Mouse (Mus musculus): Measurements from ENCODE around the gene Sf3b3.

Sf3b3 gene

GRCm38 (mm10) chr8:110775721-110776120 lies 70.9 kb downstream of the Sf3b3 start:
- no peak for DNase-seq (ENCODE audit: low read depth, low spot score)

DNA sequence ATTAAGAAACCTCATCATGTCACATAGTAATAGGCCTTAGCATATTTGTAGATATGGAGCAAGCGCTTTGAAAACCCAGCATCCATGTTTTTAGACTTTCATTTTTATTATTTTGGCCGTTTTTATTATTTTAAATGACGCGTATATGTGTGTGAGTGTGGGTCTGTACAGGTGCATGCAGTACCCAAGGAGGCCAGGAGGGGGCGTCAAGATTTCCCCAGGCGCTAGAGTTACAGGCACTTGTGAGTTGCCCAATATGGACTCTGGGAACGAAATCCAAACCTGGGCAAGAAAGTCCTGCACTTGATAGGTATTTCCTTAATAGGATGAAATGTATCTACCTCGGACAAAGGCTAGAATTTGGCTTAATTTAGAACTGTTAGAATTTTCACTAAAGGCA lies 71.3 kb downstream of the Sf3b3 start:
- no peak for DNase-seq (ENCODE audit: low read depth, low spot score)

DNA sequence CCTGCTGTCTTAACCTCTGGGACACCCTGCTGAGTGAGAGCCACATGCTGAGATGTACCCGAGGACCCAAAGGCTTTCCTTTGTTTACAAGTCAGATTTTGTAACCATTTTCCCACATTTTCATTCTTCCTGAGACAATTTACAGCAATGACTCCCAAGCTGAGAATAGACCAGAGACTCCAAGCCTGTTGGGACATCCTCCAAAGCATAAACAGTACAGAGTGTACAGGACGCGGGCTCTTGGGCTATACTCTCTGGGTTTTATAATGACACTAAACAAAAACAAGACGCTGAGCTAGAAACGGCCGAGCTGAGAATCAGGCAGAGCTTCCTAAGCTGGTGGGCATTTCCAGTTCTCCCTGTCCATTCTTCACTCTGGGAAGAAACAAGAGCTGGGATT lies 71.9 kb downstream of the Sf3b3 start:
- DNase-seq (ENCODE audit: low read depth, low spot score) = no peak

GRCm38 (mm10) chr8:110774047-110774446 lies 72.5 kb downstream of the Sf3b3 start:
- DNase-seq (ENCODE audit: low read depth, low spot score) = no peak

DNA sequence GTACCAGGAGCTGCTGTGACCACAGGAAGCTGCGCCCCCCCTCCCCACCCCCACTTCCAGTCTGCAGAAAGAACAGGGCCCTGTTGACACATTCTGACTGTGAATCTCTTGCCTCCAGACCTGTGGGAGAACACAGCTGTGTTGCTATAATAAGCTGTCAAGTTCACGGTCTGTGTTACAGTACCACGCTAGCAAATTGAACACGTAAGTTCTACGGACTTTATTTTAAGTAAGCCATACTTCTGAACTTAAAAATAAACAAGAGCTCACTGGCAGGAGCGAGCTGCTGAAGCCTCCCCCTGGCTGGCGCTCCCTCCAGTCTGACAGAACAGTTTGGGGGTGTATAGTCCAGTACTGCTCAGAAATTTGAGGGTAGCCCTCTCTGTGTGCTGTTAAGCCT lies 74.1 kb downstream of the Sf3b3 start:
- no peak for DNase-seq (ENCODE audit: low read depth, low spot score)

- no peak for DNase-seq (ENCODE audit: low read depth, low spot score)
Measured at GRCm38 (mm10) chr8:110767261-110767660, 79.3 kb downstream of the Sf3b3 start.

- no peak for DNase-seq (ENCODE audit: low read depth, low spot score)
Measured at GRCm38 (mm10) chr8:110764671-110765070, 81.9 kb downstream of the Sf3b3 start.

DNA sequence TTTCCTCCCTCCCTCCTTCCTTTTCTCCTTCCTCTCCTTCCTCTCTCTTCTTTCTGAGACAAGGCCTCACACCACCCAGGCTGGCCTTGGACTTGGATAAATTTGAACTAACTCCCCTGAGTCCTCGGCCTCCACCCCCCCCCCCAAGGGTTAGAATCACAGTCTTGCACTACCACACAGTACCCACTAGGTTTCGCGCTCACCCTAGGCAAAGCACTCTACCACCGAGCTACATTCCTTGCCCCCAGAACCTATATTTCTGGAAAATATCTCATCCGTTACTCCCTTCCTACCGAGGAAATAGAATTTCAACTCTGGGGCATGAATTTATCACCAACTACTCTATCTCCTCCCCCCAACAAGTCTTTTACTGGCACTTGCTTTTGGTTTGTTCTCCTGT lies 84.6 kb downstream of the Sf3b3 start:
- no peak for DNase-seq (ENCODE audit: low read depth, low spot score)

- no peak for DNase-seq (ENCODE audit: low read depth, low spot score)
Measured at GRCm38 (mm10) chr8:110761185-110761584, 85.4 kb downstream of the Sf3b3 start.

DNA sequence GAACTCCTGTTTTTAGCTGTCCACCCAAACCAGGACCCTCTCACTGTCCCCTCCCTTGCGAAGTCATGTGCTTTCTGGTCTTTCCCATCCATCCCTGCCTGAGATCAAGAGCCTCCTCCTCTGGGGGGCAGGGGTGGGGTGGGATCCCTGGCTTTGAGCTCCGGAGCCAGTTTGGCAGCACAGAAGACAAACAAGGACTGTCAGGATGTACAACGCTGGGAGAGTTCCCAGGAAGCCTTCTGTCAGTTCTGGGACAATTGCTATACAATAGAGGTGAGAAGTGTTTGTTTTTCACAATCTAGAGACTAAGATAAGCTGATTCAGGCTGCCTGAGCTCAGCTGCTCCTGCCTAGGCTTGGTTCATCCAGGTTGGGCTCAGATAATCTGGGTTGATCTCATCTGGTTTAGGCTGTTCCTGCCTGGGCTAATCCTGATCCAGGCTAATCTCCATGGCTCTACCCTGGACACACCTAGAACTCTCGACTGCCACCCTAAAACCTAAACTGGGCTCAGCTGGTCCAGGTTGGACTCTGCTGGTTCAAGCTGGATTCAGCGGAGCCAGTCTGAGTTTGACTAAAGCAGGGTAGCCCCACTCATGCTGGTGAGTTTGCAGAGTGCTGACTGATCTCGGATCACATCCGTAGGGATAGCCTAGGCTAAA lies 86.2 kb downstream of the Sf3b3 start:
- DNase-seq (ENCODE audit: low read depth, low spot score) = no peak

Measured in embryo, embryonic 11.5 days (tissue).